Mouse (Mus musculus): ENCODE results near the gene Tpgs1. TPM values are rescaled to one million over a fixed set of nuclear protein-coding genes. Genes with fewer than 3 reads are reported as not detected.

The Tpgs1 gene
- polyA plus RNA-seq, 1 experiment: 11.3 TPM

DNA sequence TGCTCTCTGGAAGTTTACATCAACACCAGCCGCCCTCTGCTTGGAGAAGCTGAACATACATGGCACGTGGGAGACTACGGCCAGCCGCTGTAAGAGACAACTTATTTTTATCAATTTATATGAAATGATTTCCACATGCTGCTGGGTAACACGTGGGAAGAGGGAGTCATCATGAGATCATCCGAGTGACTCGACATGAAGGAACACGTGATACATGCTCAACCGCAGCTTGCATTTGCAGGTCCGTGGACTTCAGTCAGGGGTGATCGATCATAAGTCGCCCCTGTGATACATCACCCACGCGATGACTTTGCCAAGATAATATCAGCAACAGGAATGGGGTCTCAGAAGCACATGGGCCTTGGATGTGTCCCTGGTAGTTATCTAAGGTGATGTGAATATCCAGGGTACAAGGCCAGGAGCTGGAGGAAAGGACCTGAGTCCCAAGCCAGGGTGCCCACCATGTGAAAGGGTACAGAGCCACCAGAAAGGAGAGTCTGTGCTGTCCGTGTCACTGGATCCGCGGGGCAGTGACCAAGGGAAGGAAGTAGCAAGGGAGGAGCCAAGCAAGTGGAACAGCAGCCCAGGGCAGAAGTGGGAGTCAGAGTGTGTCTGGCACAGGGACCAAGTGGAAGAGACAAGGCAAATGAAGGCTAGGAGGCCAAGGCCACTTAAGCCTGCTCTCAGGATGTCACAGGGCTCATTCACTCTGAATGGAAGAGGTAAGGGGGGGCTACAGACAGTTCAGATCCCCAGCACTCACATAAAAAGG, 36.0 kb upstream of the Tpgs1 start:
- Histone ChIP-seq H3K36me3 (ENCODE audit: control insufficient read depth, insufficient read depth, low read length, poor library complexity, severe bottlenecking) (no peaks in the 10 kb centered on the region), H3K9ac (ENCODE audit: low read depth, poor library complexity, severe bottlenecking) (no peak overlapping the region)
- TF ChIP-seq CTCF (IDR thresholded peaks at IDR 0.05; ENCODE audit: low read depth, low read length) (no peak), POLR2A (IDR thresholded peaks at IDR 0.05; ENCODE audit: insufficient read depth, low read length) (no peak), EP300 (IDR thresholded peaks at IDR 0.05; ENCODE audit: insufficient read depth, low read depth, low read length) (no peak)

DNA sequence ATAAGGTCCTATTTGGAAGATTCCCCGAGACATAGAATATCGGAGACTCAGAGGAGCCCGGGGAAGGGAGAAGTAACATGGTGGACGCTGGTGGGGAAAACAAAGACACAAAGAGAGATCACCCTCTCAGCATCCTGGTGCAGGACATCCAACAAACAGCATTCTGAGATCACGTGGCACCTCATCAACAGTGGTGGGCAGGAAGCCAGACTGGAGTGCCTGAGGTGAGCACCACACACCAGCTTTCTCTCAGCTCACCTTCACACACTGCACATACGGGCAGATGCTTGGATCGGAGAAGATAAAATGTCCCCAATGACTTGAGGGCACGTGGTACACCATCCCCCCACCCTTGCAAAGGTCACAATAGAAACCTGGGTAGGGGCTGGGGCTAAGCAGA, 32.9 kb upstream of the Tpgs1 start:
- Histone ChIP-seq H3K27me3 (ENCODE audit: control insufficient read depth, insufficient read depth, low read length, poor library complexity, severe bottlenecking) (0 out of 2 replicates have a peak, but pooled peaks cover 3% of the 10 kb centered on the region), H3K27ac (ENCODE audit: insufficient read depth, low read length) (no peak overlapping the region), H3K4me1 (ENCODE audit: control insufficient read depth, insufficient read depth, low read length) (no peaks in the 10 kb centered on the region), H3K36me3 (ENCODE audit: control insufficient read depth, insufficient read depth, low read length, poor library complexity, severe bottlenecking) (no peaks in the 10 kb centered on the region), H3K9ac (ENCODE audit: low read depth, poor library complexity, severe bottlenecking) (no peak overlapping the region), H3K4me3 (ENCODE audit: low read depth, low read length) (no peak overlapping the region), H3K9me3 (replicated peaks; ENCODE audit: control insufficient read depth, insufficient read depth, low read length, poor library complexity, severe bottlenecking) (no peaks in the 10 kb centered on the region)
- no peak for TF ChIP-seq CTCF (IDR thresholded peaks at IDR 0.05; ENCODE audit: low read depth, low read length)

More for the DNA sequence above, 36.0 kb upstream of the Tpgs1 start:
- Histone ChIP-seq H3K4me3 (ENCODE audit: low read depth, low read length) (no peak overlapping the region), H3K9me3 (replicated peaks; ENCODE audit: control insufficient read depth, insufficient read depth, low read length, poor library complexity, severe bottlenecking) (no peaks in the 10 kb centered on the region), H3K4me1 (ENCODE audit: control insufficient read depth, insufficient read depth, low read length) (no peaks in the 10 kb centered on the region), H3K27ac (ENCODE audit: insufficient read depth, low read length) (no peak overlapping the region), H3K27me3 (ENCODE audit: control insufficient read depth, insufficient read depth, low read length, poor library complexity, severe bottlenecking) (0 out of 2 replicates have a peak, but pooled peaks cover 3% of the 10 kb centered on the region)

DNA sequence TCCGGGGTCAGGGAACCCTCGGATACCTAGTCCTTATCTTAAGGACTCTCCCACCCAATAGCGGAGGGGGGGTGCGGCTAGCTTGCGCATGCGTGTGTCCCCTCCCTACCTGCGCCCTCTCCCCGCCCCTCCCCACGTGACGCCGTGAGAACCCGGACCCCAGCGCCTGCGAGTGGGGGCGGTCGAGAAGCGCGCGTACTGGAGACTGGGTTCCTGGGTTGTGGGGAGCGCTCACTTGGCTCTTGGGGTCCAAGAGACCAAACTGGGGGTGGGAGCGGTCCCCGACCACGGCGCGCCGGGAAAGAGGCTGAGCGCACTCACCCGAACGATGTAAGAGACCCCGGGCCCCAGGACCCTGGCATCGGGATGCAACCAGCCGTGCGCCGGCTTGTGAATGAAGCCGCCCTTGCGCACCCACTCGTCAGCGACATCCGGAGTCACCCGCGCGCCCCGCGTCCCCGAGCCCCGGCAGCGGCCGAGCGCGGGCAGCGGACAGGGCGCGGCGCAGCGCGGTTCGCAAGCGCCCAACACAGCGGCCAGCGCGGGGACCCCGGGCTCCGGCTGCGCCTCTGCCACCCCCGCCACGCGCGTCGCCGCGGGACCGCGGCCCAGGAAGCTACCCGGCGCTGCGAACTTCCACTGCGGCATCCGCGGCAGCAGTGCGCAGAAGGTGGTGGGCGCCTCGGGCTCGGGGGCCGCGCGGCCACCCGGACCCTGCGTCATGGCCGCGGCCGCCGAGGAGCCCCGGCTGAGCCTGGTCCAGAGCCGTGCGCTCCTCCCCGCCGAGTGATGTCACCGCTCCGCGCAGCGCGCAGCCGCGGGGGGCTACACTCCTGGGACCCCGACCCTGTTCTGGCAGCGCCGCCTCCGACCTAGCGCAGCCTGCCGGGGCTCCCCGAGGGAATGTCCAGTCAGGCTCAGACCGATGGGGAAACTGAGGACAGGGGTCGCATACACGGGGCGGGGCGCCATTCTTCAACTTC, 31.8 kb upstream of the Tpgs1 start, which contains the start of gene Shc2:
Gene Shc2 (minus strand): TSS at position 791 of the 983 bp plus-strand sequence.
- Histone ChIP-seq H3K36me3 (ENCODE audit: control insufficient read depth, insufficient read depth, low read length, poor library complexity, severe bottlenecking) (no peaks in the 10 kb centered on the region), H3K4me1 (ENCODE audit: control insufficient read depth, insufficient read depth, low read length) (no peaks in the 10 kb centered on the region), H3K27me3 (ENCODE audit: control insufficient read depth, insufficient read depth, low read length, poor library complexity, severe bottlenecking) (0 out of 2 replicates have a peak, but pooled peaks cover 3% of the 10 kb centered on the region), H3K9me3 (replicated peaks; ENCODE audit: control insufficient read depth, insufficient read depth, low read length, poor library complexity, severe bottlenecking) (no peaks in the 10 kb centered on the region), H3K27ac (ENCODE audit: insufficient read depth, low read length) (no peak within 1 kb of the TSS), H3K4me3 (ENCODE audit: low read depth, low read length) (peak within 1 kb of the TSS; percentile 93), H3K9ac (ENCODE audit: low read depth, poor library complexity, severe bottlenecking) (peak within 1 kb of the TSS; percentile 97)
- TF ChIP-seq POLR2A (IDR thresholded peaks at IDR 0.05; ENCODE audit: insufficient read depth, low read length) (peak; percentile 29), CTCF (IDR thresholded peaks at IDR 0.05; ENCODE audit: low read depth, low read length) (no peak)

DNA sequence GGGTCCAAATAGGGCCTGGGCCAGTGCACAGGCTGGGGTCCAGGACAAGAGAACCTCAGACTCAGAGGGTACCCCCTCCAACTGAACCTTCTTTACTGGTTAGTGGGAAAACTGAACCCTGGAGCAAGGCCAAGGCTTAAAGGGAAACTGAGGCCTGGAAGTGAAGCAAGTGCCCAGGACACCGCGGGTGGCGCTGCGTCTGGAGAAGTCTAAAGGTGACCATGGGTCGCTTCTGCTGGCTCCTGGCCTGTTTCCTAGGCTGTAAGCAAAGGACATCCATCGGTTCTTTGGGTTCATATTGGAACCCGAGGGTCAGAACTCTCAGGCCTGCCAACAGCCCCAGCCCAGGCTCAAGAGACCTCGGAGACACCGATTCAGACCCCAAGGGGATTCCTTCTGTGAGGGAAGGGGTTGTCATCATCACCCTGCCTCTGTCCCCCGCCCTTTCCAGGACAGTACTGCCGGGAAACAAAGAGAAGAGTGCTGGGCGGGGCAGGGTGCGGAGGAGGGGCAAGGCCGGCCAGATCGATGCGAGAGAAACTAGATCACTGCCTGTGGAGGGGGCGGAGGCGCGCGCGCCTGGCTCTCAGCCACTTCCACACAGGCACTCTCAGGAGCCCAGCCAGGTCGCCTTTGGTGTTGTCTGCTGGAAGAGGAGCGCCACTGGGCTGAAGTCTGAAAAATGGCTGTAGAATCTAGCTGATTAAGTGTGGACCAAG, 30.5 kb upstream of the Tpgs1 start:
- TF ChIP-seq POLR2A (IDR thresholded peaks at IDR 0.05; ENCODE audit: insufficient read depth, low read length) (peak; percentile 66), CTCF (IDR thresholded peaks at IDR 0.05; ENCODE audit: low read depth, low read length) (no peak), EP300 (IDR thresholded peaks at IDR 0.05; ENCODE audit: insufficient read depth, low read depth, low read length) (peak; percentile 66; the same call in 1 of the 2 replicates)
- Histone ChIP-seq H3K27me3 (ENCODE audit: control insufficient read depth, insufficient read depth, low read length, poor library complexity, severe bottlenecking) (0 out of 2 replicates have a peak, but pooled peaks cover 3% of the 10 kb centered on the region), H3K4me1 (ENCODE audit: control insufficient read depth, insufficient read depth, low read length) (no peaks in the 10 kb centered on the region), H3K9me3 (replicated peaks; ENCODE audit: control insufficient read depth, insufficient read depth, low read length, poor library complexity, severe bottlenecking) (no peaks in the 10 kb centered on the region), H3K9ac (ENCODE audit: low read depth, poor library complexity, severe bottlenecking) (peak overlapping the region; percentile 97; the same call in 1 of the 2 replicates), H3K36me3 (ENCODE audit: control insufficient read depth, insufficient read depth, low read length, poor library complexity, severe bottlenecking) (no peaks in the 10 kb centered on the region), H3K27ac (ENCODE audit: insufficient read depth, low read length) (no peak overlapping the region), H3K4me3 (ENCODE audit: low read depth, low read length) (peak overlapping the region; percentile 93; the same call in 1 of the 2 replicates)

DNA sequence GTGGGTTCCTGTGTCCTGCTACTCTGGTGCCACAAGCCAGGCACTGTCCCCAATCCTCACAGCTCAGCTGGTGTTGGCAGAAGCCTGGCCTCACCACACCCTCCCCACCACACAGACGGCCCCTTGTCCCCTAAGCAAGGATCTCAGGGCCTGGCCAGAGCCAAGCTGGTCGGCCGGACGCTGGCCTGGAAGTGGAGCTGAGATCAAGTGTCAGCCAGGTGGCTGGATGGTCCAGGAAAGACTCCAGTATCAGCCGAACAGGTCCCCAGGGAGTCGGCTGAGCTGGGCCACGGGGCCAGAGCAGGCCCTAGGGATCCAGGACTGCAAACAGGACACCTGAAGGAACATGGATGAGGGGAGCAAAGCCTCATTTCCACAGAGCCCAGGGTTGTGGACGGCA, 23.5 kb upstream of the Tpgs1 start, which contains the start of gene Odf3l2:
Gene Odf3l2 (minus strand): TSS at position 28 of the 400 bp plus-strand sequence.
- H3K9me3 ChIP-seq (replicated peaks; ENCODE audit: control insufficient read depth, insufficient read depth, low read length, poor library complexity, severe bottlenecking): no peaks in the 10 kb centered on the region
- H3K4me1 ChIP-seq (ENCODE audit: control insufficient read depth, insufficient read depth, low read length): no peaks in the 10 kb centered on the region
- H3K4me3 ChIP-seq (ENCODE audit: low read depth, low read length): no peak within 1 kb of the TSS
- no peak within 1 kb of the TSS for H3K9ac ChIP-seq (ENCODE audit: low read depth, poor library complexity, severe bottlenecking)
- no peak within 1 kb of the TSS for H3K27ac ChIP-seq (ENCODE audit: insufficient read depth, low read length)
- TF ChIP-seq CTCF (IDR thresholded peaks at IDR 0.05; ENCODE audit: low read depth, low read length): no peak
- TF ChIP-seq POLR2A (IDR thresholded peaks at IDR 0.05; ENCODE audit: insufficient read depth, low read length): no peak
- H3K36me3 ChIP-seq (ENCODE audit: control insufficient read depth, insufficient read depth, low read length, poor library complexity, severe bottlenecking): no peaks in the 10 kb centered on the region
- H3K27me3 ChIP-seq (ENCODE audit: control insufficient read depth, insufficient read depth, low read length, poor library complexity, severe bottlenecking): no peaks in the 10 kb centered on the region

Measured in ES-Bruce4 (cell line).